Mouse (Mus musculus) thymus, adult 2 months (tissue): ENCODE measurements around the gene Hibadh. TPM values are rescaled to one million over a fixed set of nuclear protein-coding genes. Genes with fewer than 3 reads are reported as not detected.

ENCODE experiments used
- DNase-seq: peaks from one replicate; pipeline ENCODE4 v3.0.0; 2021
- H3K27ac ChIP-seq: fragments of 200-500 bp; 2 replicates; pipeline ENCODE4 v1.5.1; 2012; ENCODE audit warnings: low read length, control low read depth; ENCODE audit not compliant: control insufficient read depth, insufficient read depth
- H3K27me3 ChIP-seq: fragments of 200-500 bp; 2 replicates; pipeline ENCODE4 v1.6.1; 2012; ENCODE audit warnings: mild to moderate bottlenecking, low read length, moderate library complexity, mixed read lengths; ENCODE audit not compliant: control insufficient read depth, insufficient read depth
- H3K36me3 ChIP-seq: fragments of 200-500 bp; 2 replicates; pipeline ENCODE4 v1.6.1; 2012; ENCODE audit warnings: mild to moderate bottlenecking, low read length, moderate library complexity; ENCODE audit not compliant: control insufficient read depth, insufficient read depth
- H3K4me1 ChIP-seq: fragments of 200-500 bp; replicated peaks from 2 replicates; pipeline ENCODE4 v1.6.1; 2012; ENCODE audit warnings: low read length; ENCODE audit not compliant: control insufficient read depth, insufficient read depth
- H3K4me3 ChIP-seq: fragments of 200-500 bp; 2 replicates; pipeline ENCODE4 v1.5.1; 2012; ENCODE audit warnings: mild to moderate bottlenecking, low read length, control low read depth, moderate library complexity; ENCODE audit not compliant: control insufficient read depth, insufficient read depth
- CTCF ChIP-seq: fragments of 200-500 bp; IDR thresholded peaks from 2 replicates; pipeline ENCODE4 v1.5.1; 2012; ENCODE audit warnings: mild to moderate bottlenecking, control low read depth, low read length, moderate library complexity, borderline replicate concordance; ENCODE audit not compliant: control insufficient read depth, poor library complexity, insufficient read depth; ENCODE audit errors: extremely low read depth
- POLR2A ChIP-seq: fragments of 200-500 bp; IDR thresholded peaks from 2 replicates; pipeline ENCODE4 v1.6.1; 2012; ENCODE audit warnings: mild to moderate bottlenecking, low read length, control low read depth, moderate library complexity; ENCODE audit not compliant: control insufficient read depth, poor library complexity, insufficient read depth; ENCODE audit errors: extremely low read depth
- WGBS: fragments of 180-500 bp; shearing (Covaris S2); methylation state at CpG from one replicate; pipeline ENCODE4 v1.1.7; 2018; 5-methylcytosine and 5-hydroxymethylcytosine counted together
- polyA plus RNA-seq: library from polyadenylated mRNA; depleted of rRNA; stranded (reverse); fragments of >200 nt; gene quantifications from 2 replicates; pipeline ENCODE4 v1.2.3, GENCODE M21; 2012; rRNA removed

The Hibadh gene
- polyA plus RNA-seq, 1 experiment = 66.5 TPM

- H3K4me3 ChIP-seq = no peak overlapping the region
- no peaks in the 10 kb centered on the region for H3K27me3 ChIP-seq
- H3K4me1 ChIP-seq = no peaks in the 10 kb centered on the region
- no peak for DNase-seq
- TF ChIP-seq CTCF = no peak
- no peak for TF ChIP-seq POLR2A
- no peak overlapping the region for H3K27ac ChIP-seq
- 100% methylated on average over 1 of the region's 1 CpGs for WGBS
- no peaks in the 10 kb centered on the region for H3K36me3 ChIP-seq
Measured at GRCm38 (mm10) chr6:52501479-52501878, 138.7 kb downstream of the Hibadh start.

Other genes with a start within 250 kb of the Hibadh start
- gene Tax1bp1, start 73.3 kb upstream of the Hibadh start, polyA plus RNA-seq = 40.1 and 46.7 TPM in 2 replicates